Mouse (Mus musculus) midbrain, embryonic 15.5 days (tissue): Measurements from ENCODE around the gene Fam186a. TPM values are rescaled to one million over a fixed set of nuclear protein-coding genes. Genes with fewer than 3 reads are reported as not detected.
"Not testable (repeated sequence)": the region's sequence is repeated elsewhere in the genome, so short reads cannot be mapped to it uniquely, and the experiment has no call there.

Source experiments
- ATAC-seq: fragments of 200-750 bp; cut with Nextera tagmentation; replicated peaks from 2 replicates; pipeline ENCODE4 v1.8.0; 2017; ENCODE audit warnings: moderate TSS enrichment
- H3K27ac ChIP-seq: fragments of 300-500 bp; sonication (generic); 2 replicates; pipeline ENCODE4 v1.5.1; 2015; ENCODE audit warnings: mild to moderate bottlenecking, inconsistent platforms
- H3K27me3 ChIP-seq: fragments of 300-500 bp; sonication (generic); replicated peaks from 2 replicates; pipeline ENCODE4 v1.6.1; 2015; ENCODE audit warnings: inconsistent platforms
- H3K36me3 ChIP-seq: fragments of 300-500 bp; sonication (generic); replicated peaks from 2 replicates; pipeline ENCODE4 v1.6.1; 2015; ENCODE audit warnings: inconsistent platforms
- H3K4me1 ChIP-seq: fragments of 300-500 bp; sonication (generic); 2 replicates; pipeline ENCODE4 v1.6.1; 2015; ENCODE audit warnings: inconsistent platforms
- H3K4me2 ChIP-seq: fragments of 300-500 bp; sonication (generic); 2 replicates; pipeline ENCODE4 v1.6.1; 2015; ENCODE audit warnings: inconsistent platforms, mild to moderate bottlenecking, moderate library complexity
- H3K4me3 ChIP-seq: fragments of 300-500 bp; sonication (generic); 2 replicates; pipeline ENCODE4 v1.5.1; 2015; ENCODE audit warnings: mild to moderate bottlenecking, inconsistent platforms
- H3K9ac ChIP-seq: fragments of 300-500 bp; sonication (generic); 2 replicates; pipeline ENCODE4 v1.6.1; 2015; ENCODE audit warnings: mild to moderate bottlenecking, inconsistent platforms
- H3K9me3 ChIP-seq: fragments of 300-500 bp; sonication (generic); 2 replicates; pipeline ENCODE4 v1.6.1; 2016; ENCODE audit warnings: inconsistent platforms
- WGBS: fragments of 180-500 bp; shearing (Covaris S2); methylation state at CpG from one replicate; pipeline ENCODE4 v1.1.7; 2015; ENCODE audit warnings: mixed read lengths; 5-methylcytosine and 5-hydroxymethylcytosine counted together
- polyA plus RNA-seq: library from polyadenylated mRNA; unstranded; fragments of >200 nt; fragmentation: Nextera tagmentation; extraction: Ambion mirVana; gene quantifications from 2 replicates; pipeline ENCODE4 v1.2.1, GENCODE M21; 2015

The Fam186a gene
- polyA plus RNA-seq, 1 experiment from 2014 or later = not detected

DNA sequence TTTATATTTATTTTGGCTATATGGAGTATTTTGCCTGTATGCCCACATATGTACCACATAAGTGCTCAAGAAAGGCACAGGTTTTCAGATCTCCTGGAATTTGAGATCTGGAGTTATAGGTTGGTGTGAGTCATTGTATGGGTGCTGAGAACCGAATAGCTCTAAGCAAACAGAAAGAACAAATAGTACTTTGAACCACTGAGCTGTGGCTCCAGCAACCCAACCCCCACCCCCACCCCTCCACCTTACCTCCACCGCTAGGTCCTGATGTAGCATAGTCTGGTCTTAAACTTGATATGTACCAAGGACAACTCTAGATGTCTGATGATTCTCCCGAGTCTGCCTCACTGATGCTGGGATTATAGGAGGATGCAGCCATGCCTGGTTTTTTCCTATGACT is 49.6 kb downstream of the Fam186a start:
- no peak for ATAC-seq
- Histone ChIP-seq H3K27ac (no peak overlapping the region), H3K4me2 (no peak overlapping the region), H3K4me3 (no peak overlapping the region), H3K36me3 (no peaks in the 10 kb centered on the region), H3K9me3 (no peaks in the 10 kb centered on the region), H3K9ac (no peak overlapping the region), H3K4me1 (no peaks in the 10 kb centered on the region), H3K27me3 (no peaks in the 10 kb centered on the region)
- 86% methylated on average over 3 of the region's 3 CpGs for WGBS

DNA sequence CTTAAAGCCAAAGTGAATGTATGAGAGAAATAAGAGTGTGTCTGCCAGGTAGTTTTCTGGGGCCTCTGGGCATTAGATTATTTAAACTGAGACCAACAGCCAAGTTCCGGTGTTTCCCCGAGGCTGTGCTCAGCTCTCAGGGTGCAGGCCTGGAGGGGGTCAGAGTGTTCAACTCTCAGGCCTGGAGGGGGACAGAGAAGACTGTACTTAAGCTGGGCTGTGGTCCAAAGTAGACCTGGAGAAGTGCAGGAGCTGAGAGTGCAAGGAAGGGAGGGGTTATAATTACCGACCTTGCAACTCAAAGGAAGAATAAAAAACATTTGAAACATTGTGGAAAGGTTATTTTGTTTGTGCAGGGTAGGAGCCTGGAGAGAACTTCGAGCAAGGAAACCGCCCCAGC is 52.2 kb downstream of the Fam186a start:
- Histone ChIP-seq H3K4me1 (no peaks in the 10 kb centered on the region), H3K4me3 (no peak overlapping the region), H3K36me3 (no peaks in the 10 kb centered on the region), H3K9me3 (no peaks in the 10 kb centered on the region), H3K27me3 (no peaks in the 10 kb centered on the region), H3K27ac (no peak overlapping the region), H3K9ac (no peak overlapping the region), H3K4me2 (no peak overlapping the region)
- ATAC-seq = no peak
- WGBS = 78% methylated on average over 5 of the region's 5 CpGs

DNA sequence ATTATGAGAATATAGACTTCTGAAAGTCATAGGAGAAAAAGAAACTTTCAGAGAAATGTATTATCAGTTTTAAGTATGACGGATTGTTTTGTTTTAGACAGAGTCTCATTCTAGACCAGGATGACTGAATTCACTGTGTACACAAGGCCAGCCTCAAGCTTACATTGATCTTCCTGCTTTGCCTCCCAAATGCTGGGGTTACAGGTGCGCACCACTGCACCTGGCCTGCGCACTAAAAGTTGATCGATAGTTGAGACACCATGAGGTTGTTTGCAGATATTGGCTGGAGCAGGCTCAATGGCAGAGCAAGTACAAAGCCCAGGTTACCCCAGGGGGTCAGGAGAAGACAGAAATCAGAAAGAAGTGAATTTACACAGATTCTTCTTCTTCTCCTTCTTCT is 55.1 kb downstream of the Fam186a start:
- 97% methylated on average over 4 of the region's 4 CpGs for WGBS
- H3K9ac ChIP-seq = no peak overlapping the region
- no peak overlapping the region for H3K27ac ChIP-seq
- no peaks in the 10 kb centered on the region for H3K9me3 ChIP-seq
- H3K36me3 ChIP-seq = no peaks in the 10 kb centered on the region
- H3K4me3 ChIP-seq = no peak overlapping the region
- H3K4me1 ChIP-seq = no peaks in the 10 kb centered on the region
- H3K27me3 ChIP-seq = no peaks in the 10 kb centered on the region
- ATAC-seq = no peak
- no peak overlapping the region for H3K4me2 ChIP-seq

DNA sequence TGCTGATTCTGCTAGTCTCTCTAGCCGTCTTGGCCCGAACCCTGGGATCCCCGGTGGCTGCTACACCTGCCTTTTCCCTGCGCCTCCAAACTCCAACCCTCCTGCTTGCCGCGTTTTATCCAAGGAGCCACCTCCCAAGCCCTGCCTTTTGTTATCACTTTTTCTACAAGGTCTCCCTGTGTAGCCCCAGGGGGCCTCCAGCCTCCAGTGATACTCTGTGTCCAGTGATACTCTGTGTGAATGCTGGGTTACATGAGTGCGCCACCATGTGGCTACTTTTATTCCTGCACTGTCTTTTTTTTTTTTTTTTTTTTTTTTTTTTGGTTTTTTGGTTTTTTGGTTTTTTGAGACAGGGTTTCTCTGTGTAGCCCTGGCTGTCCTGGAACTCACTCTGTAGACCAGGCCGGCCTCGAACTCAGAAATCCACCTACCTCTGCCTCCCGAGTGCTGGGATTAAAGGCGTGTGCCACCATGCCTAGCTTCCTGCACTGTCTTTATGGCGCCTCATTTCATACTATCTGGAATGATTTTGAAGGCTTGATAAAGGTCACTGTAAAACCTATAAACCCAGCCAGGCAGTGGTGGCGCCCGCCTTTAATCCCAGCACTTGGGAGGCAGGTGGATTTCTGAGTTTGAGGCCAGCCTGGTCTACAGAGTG is 57.4 kb downstream of the Fam186a start:
- not testable (repeated sequence) for ATAC-seq, H3K9ac ChIP-seq
- 40% methylated on average over 14 of the region's 14 CpGs for WGBS

DNA sequence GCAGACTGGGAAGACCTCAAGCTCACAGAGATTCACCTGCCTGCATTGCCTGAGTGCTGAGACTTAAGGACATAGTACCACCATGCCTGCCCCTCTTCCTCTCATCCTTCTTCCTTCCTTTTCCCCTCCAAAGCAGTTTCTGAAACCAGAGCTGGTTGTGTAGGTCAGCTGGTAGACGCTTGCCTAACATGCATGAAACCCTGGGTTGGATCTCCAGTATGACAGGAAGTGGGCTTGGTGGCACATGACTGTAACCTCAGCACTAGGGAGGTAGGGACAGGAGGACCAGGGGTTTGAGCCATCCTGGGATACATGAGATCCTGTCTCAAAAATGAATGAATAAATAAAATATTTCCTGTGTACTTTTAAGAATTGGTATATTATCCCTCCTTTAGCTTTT is 59.3 kb downstream of the Fam186a start:
- 79% methylated on average over 1 of the region's 1 CpGs for WGBS
- H3K27me3 ChIP-seq = no peaks in the 10 kb centered on the region

More for the DNA sequence above, 57.4 kb downstream of the Fam186a start:
- H3K27me3 ChIP-seq, H3K27ac ChIP-seq, H3K4me1 ChIP-seq, H3K9me3 ChIP-seq, H3K36me3 ChIP-seq, H3K4me3 ChIP-seq, H3K4me2 ChIP-seq: not testable (repeated sequence)

DNA sequence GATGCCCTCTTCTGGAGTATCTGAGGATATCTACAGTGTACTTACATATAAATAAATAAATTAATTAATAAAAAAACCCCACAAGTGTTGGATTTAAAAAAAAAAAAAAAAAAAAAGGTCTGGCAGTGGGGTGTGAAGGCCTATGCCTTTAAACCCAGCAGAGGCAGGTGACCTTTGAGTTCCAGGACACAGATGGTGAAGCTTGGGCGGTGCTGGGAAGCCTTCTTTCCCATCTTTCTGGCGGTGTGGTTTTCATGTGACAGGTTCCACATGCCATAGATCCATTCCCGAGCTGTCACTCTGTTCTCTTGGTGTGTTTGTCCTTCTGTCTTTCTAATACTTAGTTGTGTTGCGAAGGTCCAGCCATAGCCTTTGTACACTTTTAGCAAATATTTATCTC is 59.8 kb downstream of the Fam186a start:
- WGBS = 83% methylated on average over 4 of the region's 4 CpGs
- no peaks in the 10 kb centered on the region for H3K4me1 ChIP-seq
- H3K27ac ChIP-seq = no peak overlapping the region
- H3K27me3 ChIP-seq = no peaks in the 10 kb centered on the region
- no peaks in the 10 kb centered on the region for H3K9me3 ChIP-seq
- no peak overlapping the region for H3K4me2 ChIP-seq
- ATAC-seq = no peak
- no peaks in the 10 kb centered on the region for H3K36me3 ChIP-seq
- no peak overlapping the region for H3K4me3 ChIP-seq
- H3K9ac ChIP-seq = no peak overlapping the region

More for the DNA sequence above, 59.3 kb downstream of the Fam186a start:
- ATAC-seq = no peak
- H3K9ac ChIP-seq = no peak overlapping the region
- H3K4me1 ChIP-seq = no peaks in the 10 kb centered on the region
- H3K4me3 ChIP-seq = no peak overlapping the region
- H3K9me3 ChIP-seq = no peaks in the 10 kb centered on the region
- H3K27ac ChIP-seq = no peak overlapping the region
- no peak overlapping the region for H3K4me2 ChIP-seq
- H3K36me3 ChIP-seq = no peaks in the 10 kb centered on the region

DNA sequence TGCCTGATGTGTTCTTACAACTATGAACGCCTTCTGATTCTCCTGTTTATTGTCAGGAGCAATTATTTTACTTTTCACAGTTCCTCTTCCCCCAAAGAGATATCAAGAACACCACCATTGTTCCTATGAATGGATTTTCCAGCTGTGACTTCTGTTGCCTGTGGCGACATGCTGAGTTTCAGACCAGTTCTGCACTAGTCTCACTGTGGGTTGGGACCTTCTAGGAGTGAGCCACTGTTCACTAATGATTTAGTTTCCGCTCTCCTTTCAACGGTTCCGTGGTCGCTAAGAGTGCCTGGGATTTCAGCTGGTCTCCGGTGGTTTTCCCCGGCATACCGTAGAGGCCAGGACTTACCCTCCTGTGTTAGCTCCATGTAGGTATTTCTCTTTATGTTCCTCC is 62.0 kb downstream of the Fam186a start:
- Histone ChIP-seq H3K27me3 (no peaks in the 10 kb centered on the region), H3K4me2 (no peak overlapping the region), H3K4me3 (no peak overlapping the region), H3K36me3 (no peaks in the 10 kb centered on the region), H3K9ac (no peak overlapping the region), H3K4me1 (no peaks in the 10 kb centered on the region), H3K27ac (no peak overlapping the region), H3K9me3 (no peaks in the 10 kb centered on the region)
- no peak for ATAC-seq
- whole genome bisulfite sequencing = 71% methylated on average over 9 of the region's 9 CpGs

DNA sequence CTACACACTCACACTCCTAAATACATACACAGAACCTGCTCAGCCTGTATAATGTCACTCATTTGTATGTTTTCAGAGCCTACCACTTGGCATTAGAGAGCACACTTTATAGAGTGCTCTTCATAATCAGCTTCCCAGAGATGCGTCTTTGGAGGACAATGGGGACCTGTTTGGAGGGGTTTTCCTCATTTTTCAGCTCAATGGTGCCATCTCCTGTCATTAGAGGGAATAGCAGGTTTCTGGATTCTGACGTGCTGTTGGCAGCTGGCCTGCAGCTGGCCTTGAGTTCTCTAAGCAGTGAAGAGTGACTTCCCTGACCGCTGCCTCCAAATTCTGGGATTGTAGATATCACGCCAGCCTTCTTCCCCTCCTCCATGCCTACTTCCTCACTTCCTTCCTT is 62.5 kb downstream of the Fam186a start:
- Histone ChIP-seq H3K36me3 (no peaks in the 10 kb centered on the region), H3K4me2 (no peak overlapping the region), H3K4me3 (no peak overlapping the region), H3K27ac (no peak overlapping the region), H3K27me3 (no peaks in the 10 kb centered on the region), H3K9me3 (no peaks in the 10 kb centered on the region), H3K9ac (no peak overlapping the region), H3K4me1 (no peaks in the 10 kb centered on the region)
- 11% methylated on average over 4 of the region's 4 CpGs for WGBS
- ATAC-seq = peak; percentile 70

DNA sequence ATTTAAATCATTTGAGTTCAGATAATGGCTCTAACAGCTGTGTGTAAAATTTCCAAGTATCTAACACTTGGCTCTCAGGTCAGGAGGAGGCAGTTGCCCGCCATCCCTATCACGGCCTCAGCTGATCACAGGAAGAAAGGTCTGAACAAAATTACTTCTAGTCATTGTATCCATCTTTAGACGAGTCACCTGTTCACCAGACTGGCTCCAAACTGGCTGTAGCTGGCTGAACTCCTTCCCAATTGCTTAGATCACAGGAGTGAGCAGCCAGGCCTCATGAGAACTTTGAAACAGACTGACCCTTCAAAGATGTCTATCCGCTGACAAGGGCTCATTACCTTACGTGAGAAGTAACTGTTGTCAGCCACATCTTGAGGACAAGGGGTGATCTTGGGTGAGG is 63.6 kb downstream of the Fam186a start:
- Histone ChIP-seq H3K27me3 (no peaks in the 10 kb centered on the region), H3K9me3 (no peaks in the 10 kb centered on the region), H3K27ac (no peak overlapping the region), H3K9ac (no peak overlapping the region), H3K4me2 (no peak overlapping the region), H3K36me3 (no peaks in the 10 kb centered on the region), H3K4me3 (no peak overlapping the region), H3K4me1 (no peaks in the 10 kb centered on the region)
- WGBS = 93% methylated on average over 5 of the region's 5 CpGs
- no peak for ATAC-seq

DNA sequence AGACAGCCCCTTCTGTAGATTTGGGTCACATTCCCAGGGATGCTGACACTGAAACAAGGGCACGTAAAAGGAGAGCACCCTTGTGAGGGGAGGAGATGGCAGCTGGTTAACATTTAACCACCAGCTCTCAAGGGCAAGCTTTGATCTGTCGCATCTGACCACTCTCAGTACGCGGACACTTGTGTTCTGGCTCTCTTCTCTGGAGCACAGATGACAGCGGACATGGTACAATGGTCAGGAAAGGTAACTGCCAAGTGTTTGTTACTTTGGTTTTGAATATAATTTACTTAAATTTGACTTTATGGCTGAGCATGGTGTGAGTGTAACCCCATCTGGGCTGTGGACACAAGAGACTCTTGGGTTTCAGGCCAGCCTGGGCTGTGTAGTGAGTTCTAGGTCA is 64.1 kb downstream of the Fam186a start:
- H3K9me3 ChIP-seq = no peaks in the 10 kb centered on the region
- H3K4me3 ChIP-seq = no peak overlapping the region
- H3K4me1 ChIP-seq = no peaks in the 10 kb centered on the region
- H3K27me3 ChIP-seq = no peaks in the 10 kb centered on the region
- 91% methylated on average over 5 of the region's 5 CpGs for WGBS
- no peaks in the 10 kb centered on the region for H3K36me3 ChIP-seq
- H3K9ac ChIP-seq = no peak overlapping the region
- no peak overlapping the region for H3K4me2 ChIP-seq
- ATAC-seq = no peak
- H3K27ac ChIP-seq = no peak overlapping the region

DNA sequence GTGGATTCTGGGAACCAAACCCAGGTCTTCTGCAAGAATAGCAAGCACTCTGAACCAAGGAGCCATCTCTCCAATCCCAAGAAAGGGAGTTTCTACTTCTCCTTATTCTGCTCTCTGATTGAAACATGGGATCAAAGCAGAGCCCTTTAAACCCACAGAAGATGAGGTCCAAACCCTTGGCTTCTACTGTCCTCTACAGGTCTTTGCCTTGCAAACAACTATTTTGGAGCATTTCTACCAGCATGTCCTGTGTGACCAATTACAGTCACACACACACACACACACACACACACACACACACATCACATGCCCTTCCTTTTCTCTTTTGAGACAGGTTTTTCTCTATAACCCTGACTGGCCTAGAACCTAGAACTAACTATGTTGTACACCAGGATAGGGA is 70.2 kb downstream of the Fam186a start:
- Histone ChIP-seq H3K9me3 (no peaks in the 10 kb centered on the region), H3K27me3 (no peaks in the 10 kb centered on the region), H3K4me3 (no peak overlapping the region), H3K27ac (no peak overlapping the region), H3K36me3 (no peaks in the 10 kb centered on the region), H3K4me2 (no peak overlapping the region), H3K9ac (no peak overlapping the region), H3K4me1 (no peaks in the 10 kb centered on the region)
- ATAC-seq = no peak

DNA sequence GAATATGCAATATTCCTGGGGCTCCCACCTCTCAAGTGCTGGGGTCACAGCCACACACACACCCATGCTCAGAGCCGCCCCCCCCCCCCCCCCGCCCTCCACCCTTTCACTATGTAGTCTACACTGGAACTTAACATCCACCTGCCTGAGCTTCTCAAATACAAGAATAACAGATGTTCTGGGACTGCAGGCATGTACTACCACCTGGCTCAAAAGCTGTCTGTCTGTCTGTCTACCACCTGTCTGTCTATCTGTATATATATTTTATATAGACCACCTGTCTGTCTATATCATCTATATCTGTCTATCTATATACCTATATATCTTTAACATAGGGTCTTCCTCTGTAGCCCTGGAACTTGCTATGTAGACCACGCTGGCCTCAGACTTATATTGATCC is 75.5 kb downstream of the Fam186a start:
- 86% methylated on average over 3 of the region's 3 CpGs for WGBS
- no peaks in the 10 kb centered on the region for H3K9me3 ChIP-seq
- H3K4me2 ChIP-seq = no peak overlapping the region
- no peaks in the 10 kb centered on the region for H3K27me3 ChIP-seq
- ATAC-seq = no peak
- H3K36me3 ChIP-seq = no peaks in the 10 kb centered on the region
- H3K9ac ChIP-seq = no peak overlapping the region
- no peak overlapping the region for H3K4me3 ChIP-seq
- H3K27ac ChIP-seq = no peak overlapping the region
- H3K4me1 ChIP-seq = no peaks in the 10 kb centered on the region

DNA sequence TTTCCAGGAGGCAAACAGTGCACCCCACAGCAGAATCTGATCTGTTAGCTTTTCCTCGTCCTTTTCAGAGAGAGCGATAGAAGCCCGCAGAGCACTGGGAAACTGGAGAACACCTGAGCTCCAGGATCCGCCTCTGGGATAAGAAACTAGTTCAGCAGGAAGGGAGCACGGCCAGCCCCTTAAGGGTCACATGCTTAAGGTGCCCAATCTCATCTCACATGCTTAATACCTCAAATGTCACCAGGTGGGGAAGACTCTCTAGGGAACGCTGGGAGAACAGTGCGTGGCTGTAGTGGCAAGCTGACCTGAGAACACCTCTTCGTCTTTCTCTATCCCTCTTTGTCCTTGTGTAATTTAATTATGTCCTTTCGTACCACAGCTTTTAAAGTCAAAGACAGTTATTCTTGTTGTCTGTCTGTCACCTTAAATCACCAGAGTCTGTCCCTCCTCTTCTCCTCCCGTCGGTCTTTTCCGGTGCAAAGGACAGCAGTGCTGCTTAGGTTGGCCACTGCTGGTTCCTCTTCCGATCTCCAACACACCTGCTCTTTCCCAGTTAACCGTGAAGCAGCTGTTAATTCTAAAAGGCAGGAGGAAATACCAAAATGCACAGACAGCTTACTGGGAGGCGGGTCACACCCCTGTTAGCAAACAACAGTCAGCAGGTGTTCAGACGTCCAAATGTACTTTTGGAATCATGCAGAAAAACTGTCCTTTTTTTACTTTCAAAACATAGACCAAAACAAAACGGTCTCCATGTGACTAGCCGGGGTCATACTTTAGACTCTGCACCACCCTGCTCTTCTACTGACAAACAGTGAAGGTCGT is 76.2 kb downstream of the Fam186a start:
- Histone ChIP-seq H3K27ac (no peak overlapping the region), H3K9ac (no peak overlapping the region), H3K27me3 (no peaks in the 10 kb centered on the region), H3K4me3 (no peak overlapping the region), H3K4me2 (no peak overlapping the region), H3K9me3 (no peaks in the 10 kb centered on the region), H3K36me3 (no peaks in the 10 kb centered on the region), H3K4me1 (no peaks in the 10 kb centered on the region)
- ATAC-seq = no peak
- WGBS = 62% methylated on average over 19 of the region's 19 CpGs
